Mouse (Mus musculus) CH12.LX (cell line): ENCODE data around the gene Phpt1. TPM values are rescaled to one million over a fixed set of nuclear protein-coding genes. Genes with fewer than 3 reads are reported as not detected.

ENCODE experiments used
- DNase-seq: peaks from one replicate; pipeline ENCODE4 v3.0.0-alpha.2; 2013; ENCODE audit errors: extremely low read depth
- H3K27ac ChIP-seq: 2 replicates; pipeline ENCODE4 v1.5.1; 2012; ENCODE audit warnings: low read depth, mild to moderate bottlenecking, control low read depth, moderate library complexity; ENCODE audit not compliant: insufficient read depth
- H3K27me3 ChIP-seq: replicated peaks from 2 replicates; pipeline ENCODE3; 2012; ENCODE audit warnings: inconsistent platforms
- H3K36me3 ChIP-seq, 2 experiments: replicated peaks in 1 of 2; 2 replicates each; pipeline versions ENCODE3 to v1.6.1; 2012; ENCODE audit warnings: inconsistent platforms in 1 of 2, low read length in 1 of 2, mild to moderate bottlenecking in 1 of 2, mixed read lengths in 1 of 2, moderate library complexity in 1 of 2; ENCODE audit not compliant: control insufficient read depth in 1 of 2, insufficient read depth in 1 of 2
- H3K4me1 ChIP-seq, 2 experiments: 2 replicates each; pipeline ENCODE4 v1.6.1; 2012; ENCODE audit warnings: inconsistent platforms in 1 of 2, moderate library complexity in 1 of 2; ENCODE audit not compliant: insufficient read depth in 2 of 2, control insufficient read depth in 1 of 2
- H3K4me2 ChIP-seq: 2 replicates; pipeline ENCODE4 v1.6.1; 2012; ENCODE audit warnings: low read depth, mild to moderate bottlenecking, control low read depth; ENCODE audit not compliant: poor library complexity, insufficient read depth, severe bottlenecking
- H3K4me3 ChIP-seq, 3 experiments: fragments of 150-350 bp in 1 of 3; sonication (generic) in 1 of 3; replicated peaks in 1 of 3; 2 replicates each; pipeline versions ENCODE3 to v1.5.1; 2011 to 2012; ENCODE audit warnings: low read depth in 2 of 3, low read length in 2 of 3, mild to moderate bottlenecking in 2 of 3, moderate library complexity in 2 of 3, control low read depth in 1 of 3, improper control_type of control experiment in 1 of 3, inconsistent platforms in 1 of 3, mixed read lengths in 1 of 3; ENCODE audit not compliant: poor library complexity in 1 of 3
- H3K79me2 ChIP-seq: replicated peaks from 2 replicates; pipeline ENCODE4 v1.6.1; 2012; ENCODE audit warnings: mild to moderate bottlenecking, moderate library complexity; ENCODE audit not compliant: control insufficient read depth, poor library complexity, insufficient read depth, severe bottlenecking; ENCODE audit errors: extremely low read depth
- H3K9ac ChIP-seq: 2 replicates; pipeline ENCODE4 v1.6.1; 2012; ENCODE audit warnings: low read depth, mild to moderate bottlenecking, control low read depth, moderate library complexity; ENCODE audit not compliant: insufficient read depth
- H3K9me3 ChIP-seq: replicated peaks from 2 replicates; pipeline ENCODE3; 2012; ENCODE audit warnings: low read length, inconsistent platforms, mixed read lengths
- BHLHE40 ChIP-seq: IDR thresholded peaks from 2 replicates; pipeline ENCODE4 v1.6.1; 2011; ENCODE audit warnings: mild to moderate bottlenecking, low read depth, low read length, improper control_type of control experiment
- CHD1 ChIP-seq: IDR thresholded peaks from 2 replicates; pipeline ENCODE4 v1.6.1; 2012; ENCODE audit warnings: low read depth, low read length, improper control_type of control experiment, inconsistent platforms
- CHD2 ChIP-seq: IDR thresholded peaks from 2 replicates; pipeline ENCODE4 v1.6.1; 2011; ENCODE audit warnings: low read length, improper control_type of control experiment
- CTCF ChIP-seq, 2 experiments: IDR thresholded peaks in 1 of 2; conservative IDR thresholded peaks in 1 of 2; 2 replicates each; pipeline ENCODE4 v1.5.1; 2011 to 2012; ENCODE audit warnings: low read depth in 2 of 2, low read length in 2 of 2, improper control_type of control experiment in 1 of 2, inconsistent platforms in 1 of 2, mild to moderate bottlenecking in 1 of 2, moderate library complexity in 1 of 2
- E2F4 ChIP-seq: IDR thresholded peaks from 2 replicates; pipeline ENCODE4 v1.6.1; 2011; ENCODE audit warnings: low read depth, low read length, improper control_type of control experiment; ENCODE audit not compliant: insufficient replicate concordance
- ELF1 ChIP-seq: IDR thresholded peaks from 2 replicates; pipeline ENCODE4 v1.6.1; 2014; ENCODE audit warnings: low read depth, mild to moderate bottlenecking, inconsistent platforms, low read length, improper control_type of control experiment
- EP300 ChIP-seq: IDR thresholded peaks from 2 replicates; pipeline ENCODE4 v1.6.1; 2011; ENCODE audit warnings: low read length, improper control_type of control experiment
- ETS1 ChIP-seq: conservative IDR thresholded peaks from 2 replicates; pipeline ENCODE4 v1.6.1; 2012; ENCODE audit warnings: low read depth, mild to moderate bottlenecking, inconsistent platforms, low read length, improper control_type of control experiment, moderate library complexity
- GABPA ChIP-seq: IDR thresholded peaks from 2 replicates; pipeline ENCODE4 v1.6.1; 2012; ENCODE audit warnings: low read depth, low read length, improper control_type of control experiment, inconsistent platforms; ENCODE audit not compliant: insufficient replicate concordance
- HCFC1 ChIP-seq: IDR thresholded peaks from 2 replicates; pipeline ENCODE4 v1.6.1; 2012; ENCODE audit warnings: low read depth, mild to moderate bottlenecking, inconsistent platforms, low read length, improper control_type of control experiment
- JUN ChIP-seq: IDR thresholded peaks from 2 replicates; pipeline ENCODE4 v1.6.1; 2011; ENCODE audit warnings: low read depth, mild to moderate bottlenecking, low read length, improper control_type of control experiment, moderate library complexity; ENCODE audit not compliant: insufficient read depth
- KAT2A ChIP-seq: IDR thresholded peaks from 2 replicates; pipeline ENCODE4 v1.6.1; 2012; ENCODE audit warnings: low read length, improper control_type of control experiment, inconsistent platforms; ENCODE audit not compliant: insufficient replicate concordance
- MAFK ChIP-seq: IDR thresholded peaks from 2 replicates; pipeline ENCODE4 v1.6.1; 2011; ENCODE audit warnings: low read length, improper control_type of control experiment; ENCODE audit not compliant: insufficient replicate concordance
- MAX ChIP-seq: IDR thresholded peaks from 2 replicates; pipeline ENCODE4 v1.6.1; 2011; ENCODE audit warnings: low read length, improper control_type of control experiment
- MAZ ChIP-seq: IDR thresholded peaks from 2 replicates; pipeline ENCODE4 v1.6.1; 2012; ENCODE audit warnings: low read depth, mild to moderate bottlenecking, inconsistent platforms, low read length, improper control_type of control experiment, moderate library complexity
- MEF2A ChIP-seq: IDR thresholded peaks from 2 replicates; pipeline ENCODE4 v1.6.1; 2014; ENCODE audit warnings: low read depth, mild to moderate bottlenecking, inconsistent platforms, low read length, improper control_type of control experiment, borderline replicate concordance
- MXI1 ChIP-seq: IDR thresholded peaks from 2 replicates; pipeline ENCODE4 v1.6.1; 2011; ENCODE audit warnings: mild to moderate bottlenecking, low read depth, low read length, improper control_type of control experiment
- MYC ChIP-seq: IDR thresholded peaks from 2 replicates; pipeline ENCODE4 v1.6.1; 2011; ENCODE audit warnings: low read depth, mild to moderate bottlenecking, improper control_type of control experiment, low read length
- NELFE ChIP-seq: IDR thresholded peaks from 2 replicates; pipeline ENCODE4 v1.6.1; 2011; ENCODE audit warnings: low read depth, low read length, improper control_type of control experiment
- NRF1 ChIP-seq: IDR thresholded peaks from 2 replicates; pipeline ENCODE4 v1.6.1; 2014; ENCODE audit warnings: low read depth, mild to moderate bottlenecking, inconsistent platforms, low read length, improper control_type of control experiment, moderate library complexity
- PAX5 ChIP-seq: IDR thresholded peaks from 2 replicates; pipeline ENCODE4 v1.6.1; 2012; ENCODE audit warnings: low read length, inconsistent platforms, mixed read lengths
- POLR2AphosphoS2 ChIP-seq: IDR thresholded peaks from 2 replicates; pipeline ENCODE4 v1.6.1; 2011; ENCODE audit warnings: low read depth, low read length, improper control_type of control experiment
- RAD21 ChIP-seq: IDR thresholded peaks from 2 replicates; pipeline ENCODE4 v1.6.1; 2011; ENCODE audit warnings: low read depth, mild to moderate bottlenecking, low read length, improper control_type of control experiment, moderate library complexity
- TBP ChIP-seq: conservative IDR thresholded peaks from 2 replicates; pipeline ENCODE4 v1.6.1; 2011; ENCODE audit warnings: low read depth, low read length, improper control_type of control experiment
- TCF12 ChIP-seq: IDR thresholded peaks from 2 replicates; pipeline ENCODE4 v1.6.1; 2014; ENCODE audit warnings: low read depth, mild to moderate bottlenecking, inconsistent platforms, low read length, improper control_type of control experiment
- UBTF ChIP-seq: IDR thresholded peaks from 2 replicates; pipeline ENCODE4 v1.6.1; 2012; ENCODE audit warnings: low read depth, mild to moderate bottlenecking, inconsistent platforms, low read length, improper control_type of control experiment, moderate library complexity
- USF1 ChIP-seq: IDR thresholded peaks from 2 replicates; pipeline ENCODE4 v1.6.1; 2014; ENCODE audit warnings: low read depth, mild to moderate bottlenecking, inconsistent platforms, low read length, improper control_type of control experiment
- USF2 ChIP-seq: conservative IDR thresholded peaks from 2 replicates; pipeline ENCODE4 v1.6.1; 2011; ENCODE audit warnings: low read depth, low read length, improper control_type of control experiment
- ZC3H11A ChIP-seq: IDR thresholded peaks from 2 replicates; pipeline ENCODE4 v1.6.1; 2012; ENCODE audit warnings: low read depth, mild to moderate bottlenecking, inconsistent platforms, low read length, improper control_type of control experiment
- ZKSCAN1 ChIP-seq: IDR thresholded peaks from 2 replicates; pipeline ENCODE4 v1.6.1; 2012; ENCODE audit warnings: low read depth, inconsistent platforms, low read length, improper control_type of control experiment, borderline replicate concordance
- ZMIZ1 ChIP-seq: IDR thresholded peaks from 2 replicates; pipeline ENCODE4 v1.6.1; 2012; ENCODE audit warnings: low read depth, mild to moderate bottlenecking, inconsistent platforms, low read length, improper control_type of control experiment
- ZNF384 ChIP-seq: IDR thresholded peaks from 2 replicates; pipeline ENCODE4 v1.6.1; 2012; ENCODE audit warnings: low read depth, low read length, improper control_type of control experiment, inconsistent platforms
- dilution Hi-C: fragments of 300-500 bp; cut with MboI; formaldehyde crosslinking; loops from 2 replicates; pipeline ENCODE4 v1.14.3; 2020; ENCODE audit warnings: low sequenced_read_pairs; ENCODE audit not compliant: extremely low pct_unique_long_range_greater_than_20kb, extremely low pct_ligation_motif_present
- in situ Hi-C: fragments of 300-500 bp; cut with MboI; formaldehyde crosslinking; loops from 3 replicates; pipeline ENCODE4 v1.14.3; 2019; ENCODE audit warnings: low sequenced_read_pairs, low pct_ligation_motif_present, low pct_unique_long_range_greater_than_20kb, mixed read lengths
- polyA plus RNA-seq: library from polyadenylated mRNA; unstranded; fragments of >175 nt; gene quantifications from 2 replicates; pipeline ENCODE4 v1.2.1, GENCODE M21; 2012; ENCODE audit warnings: low read depth; ENCODE audit not compliant: insufficient read length
- total RNA-seq, 2 experiments: library from RNA; depleted of rRNA; stranded (reverse); fragments of 300-350 nt in 1 of 2; fragments of >200 nt in 1 of 2; gene quantifications; 2 replicates each; pipeline ENCODE4 v1.2.3; 2012 to 2014

Phpt1 gene
- total and polyA plus RNA-seq, 3 experiments, result 37.9 to 66.9 (median 46.6) TPM

GRCm38 (mm10) chr2:25551186-25551585 lies 23.8 kb downstream of the Phpt1 start (continued):
- TF ChIP-seq MEF2A (peak; percentile 30; the same call in 1 of the 2 replicates), TCF12 (peak; percentile 16; the same call in 1 of the 2 replicates), NRF1 (no peak), ETS1 (0 out of 2 replicates have a peak, but pooled peaks have one; percentile 2), CHD1 (no peak), JUN (no peak), MAFK (no peak), ZMIZ1 (no peak), HCFC1 (peak; percentile 10; the same call in 1 of the 2 replicates), USF1 (peak; percentile 42), ZNF384 (no peak), GABPA (no peak), CHD2 (no peak), ZC3H11A (peak; percentile 25), POLR2AphosphoS2 (no peak), RAD21 (peak; percentile 80)

- Histone ChIP-seq H3K4me1 (peaks cover 38 to 67% of the 10 kb centered on the region in 2 experiments), H3K9me3 (no peaks in the 10 kb centered on the region), H3K4me3 (peak overlapping the region; percentile 14 to 33 (median 24)), H3K27me3 (no peaks in the 10 kb centered on the region), H3K4me2 (peak overlapping the region; percentile 48), H3K27ac (peak overlapping the region; percentile 85), H3K9ac (no peak overlapping the region), H3K36me3 (peaks cover 8 to 11% of the 10 kb centered on the region in 2 experiments), H3K79me2 (peaks cover 21% of the 10 kb centered on the region)
- DNase-seq, result peak; percentile 93
- in situ Hi-C loops (no loop called here), dilution Hi-C loops (no loop called here)
- TF ChIP-seq BHLHE40 (peak; percentile 90), NELFE (peak; percentile 35; the same call in 1 of the 2 replicates), CTCF (conservative IDR thresholded peaks at IDR 0.05 in 1 of 2, IDR thresholded peaks at IDR 0.05 in 1 of 2; ENCODE audit: low read depth in 2 of 2, low read length in 2 of 2) (no peak), NRF1 (peak; percentile 62), MXI1 (peak; percentile 85), KAT2A (0 out of 2 replicates have a peak, but pooled peaks have one; percentile 52), POLR2AphosphoS2 (no peak), MAX (peak; percentile 65), HCFC1 (peak; percentile 47), CHD2 (peak; percentile 73), ELF1 (peak; percentile 63), UBTF (0 out of 2 replicates have a peak, but pooled peaks have one; percentile 63), USF1 (peak; percentile 42), ETS1 (peak; percentile 99), TBP (0 out of 2 replicates have a peak, but pooled peaks have one; percentile 54), MEF2A (peak; percentile 89), GABPA (no peak), E2F4 (no peak), MAZ (peak; percentile 82; the same call in 1 of the 2 replicates), RAD21 (no peak), EP300 (peak; percentile 81), TCF12 (peak; percentile 77), ZC3H11A (no peak), USF2 (no peak; the same call in 1 of the 2 replicates), PAX5 (no peak), MYC (peak; percentile 36; the same call in 1 of the 2 replicates), ZNF384 (no peak), ZKSCAN1 (no peak)
These were observed 25.7 kb downstream of the Phpt1 start for GRCm38 (mm10) chr2:25549021-25549991.
